Mouse (Mus musculus) liver, embryonic 15.5 days (tissue): ENCODE measurements around the gene Dnm1. TPM values are rescaled to one million over a fixed set of nuclear protein-coding genes. Genes with fewer than 3 reads are reported as not detected.
"Not testable (repeated sequence)": the region's sequence is repeated elsewhere in the genome, so short reads cannot be mapped to it uniquely, and the experiment has no call there.

Source experiments
- ATAC-seq: fragments of 200-750 bp; cut with Nextera tagmentation; 2 replicates; pipeline ENCODE4 v1.8.0; 2017; ENCODE audit warnings: moderate number of reproducible peaks, mild to moderate bottlenecking, moderate library complexity; ENCODE audit not compliant: insufficient read depth
- H3K27ac ChIP-seq: fragments of 300-500 bp; sonication (generic); replicated peaks from 2 replicates; pipeline ENCODE4 v1.5.1; 2015; ENCODE audit warnings: mild to moderate bottlenecking, inconsistent platforms
- H3K27me3 ChIP-seq: fragments of 300-500 bp; sonication (generic); 2 replicates; pipeline ENCODE4 v1.6.1; 2015; ENCODE audit warnings: mild to moderate bottlenecking, inconsistent platforms
- H3K36me3 ChIP-seq: fragments of 300-500 bp; sonication (generic); replicated peaks from 2 replicates; pipeline ENCODE4 v1.6.1; 2015; ENCODE audit warnings: moderate library complexity, mild to moderate bottlenecking, inconsistent platforms
- H3K4me1 ChIP-seq: fragments of 300-500 bp; sonication (generic); replicated peaks from 2 replicates; pipeline ENCODE4 v1.6.1; 2015; ENCODE audit warnings: inconsistent platforms
- H3K4me2 ChIP-seq: fragments of 300-500 bp; sonication (generic); 2 replicates; pipeline ENCODE4 v1.6.1; 2015; ENCODE audit warnings: moderate library complexity, mild to moderate bottlenecking, inconsistent platforms
- H3K4me3 ChIP-seq: fragments of 300-500 bp; sonication (generic); replicated peaks from 2 replicates; pipeline ENCODE4 v1.5.1; 2015; ENCODE audit warnings: mild to moderate bottlenecking, inconsistent platforms
- H3K9ac ChIP-seq: fragments of 300-500 bp; sonication (generic); 2 replicates; pipeline ENCODE4 v1.6.1; 2015; ENCODE audit warnings: moderate library complexity, mild to moderate bottlenecking, inconsistent platforms
- H3K9me3 ChIP-seq: fragments of 300-500 bp; sonication (generic); replicated peaks from 2 replicates; pipeline ENCODE4 v1.6.1; 2016; ENCODE audit warnings: inconsistent platforms
- WGBS: fragments of 180-500 bp; shearing (Covaris S2); methylation state at CpG from one replicate; pipeline ENCODE4 v1.1.7; 2015; ENCODE audit warnings: mixed read lengths; ENCODE audit not compliant: insufficient replicate concordance; 5-methylcytosine and 5-hydroxymethylcytosine counted together
- polyA plus RNA-seq: library from polyadenylated mRNA; unstranded; fragments of >200 nt; fragmentation: Nextera tagmentation; extraction: Ambion mirVana; gene quantifications from 2 replicates; pipeline ENCODE4 v1.2.1, GENCODE M21; 2015

Gene Dnm1
- polyA plus RNA-seq, 1 experiment from 2014 or later, result 0.50 TPM

DNA sequence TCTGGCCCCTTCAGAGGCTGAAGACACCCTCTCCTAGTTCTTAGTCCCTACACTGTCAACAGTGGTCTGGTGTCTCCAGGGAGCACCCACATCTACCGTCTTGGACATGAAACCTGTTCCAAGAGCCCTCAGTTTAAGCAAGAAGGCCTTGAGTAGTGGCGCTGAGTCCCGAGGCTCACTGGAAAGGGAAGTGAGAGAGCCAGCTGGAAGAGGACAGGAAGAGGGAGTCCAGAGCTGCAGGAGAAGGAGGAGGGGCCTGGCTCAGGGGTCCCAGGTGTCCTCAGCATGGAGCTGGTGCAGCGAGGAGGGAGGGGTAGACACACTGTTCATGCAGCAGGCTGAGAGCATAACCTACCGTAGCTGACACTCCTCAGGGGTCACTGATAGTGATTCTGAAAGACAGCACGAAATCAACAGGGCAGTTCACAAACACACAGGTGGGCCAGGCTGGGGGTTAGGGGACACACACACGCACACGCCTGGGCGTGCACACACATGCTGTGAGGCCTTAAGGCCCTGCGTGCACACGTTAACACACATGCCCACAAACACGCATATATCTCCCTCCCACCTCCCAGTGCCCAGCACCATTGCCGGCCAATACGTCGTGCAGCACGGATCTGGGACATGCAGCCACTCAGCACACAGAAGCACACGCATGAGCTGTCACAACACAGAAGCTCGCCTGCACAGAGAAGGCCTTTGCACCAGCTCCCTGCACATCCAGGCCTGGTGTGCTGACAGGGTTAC lies 42.9 kb downstream of the Dnm1 start:
- Histone ChIP-seq H3K4me3 (no peak overlapping the region), H3K4me2 (no peak overlapping the region), H3K27me3 (peaks cover 47% of the 10 kb centered on the region), H3K4me1 (peaks cover 16% of the 10 kb centered on the region), H3K36me3 (peaks cover 25% of the 10 kb centered on the region), H3K9ac (no peak overlapping the region), H3K27ac (no peak overlapping the region), H3K9me3 (no peaks in the 10 kb centered on the region)
- no peak for ATAC-seq
- 75% methylated on average over 18 of the region's 18 CpGs for WGBS

DNA sequence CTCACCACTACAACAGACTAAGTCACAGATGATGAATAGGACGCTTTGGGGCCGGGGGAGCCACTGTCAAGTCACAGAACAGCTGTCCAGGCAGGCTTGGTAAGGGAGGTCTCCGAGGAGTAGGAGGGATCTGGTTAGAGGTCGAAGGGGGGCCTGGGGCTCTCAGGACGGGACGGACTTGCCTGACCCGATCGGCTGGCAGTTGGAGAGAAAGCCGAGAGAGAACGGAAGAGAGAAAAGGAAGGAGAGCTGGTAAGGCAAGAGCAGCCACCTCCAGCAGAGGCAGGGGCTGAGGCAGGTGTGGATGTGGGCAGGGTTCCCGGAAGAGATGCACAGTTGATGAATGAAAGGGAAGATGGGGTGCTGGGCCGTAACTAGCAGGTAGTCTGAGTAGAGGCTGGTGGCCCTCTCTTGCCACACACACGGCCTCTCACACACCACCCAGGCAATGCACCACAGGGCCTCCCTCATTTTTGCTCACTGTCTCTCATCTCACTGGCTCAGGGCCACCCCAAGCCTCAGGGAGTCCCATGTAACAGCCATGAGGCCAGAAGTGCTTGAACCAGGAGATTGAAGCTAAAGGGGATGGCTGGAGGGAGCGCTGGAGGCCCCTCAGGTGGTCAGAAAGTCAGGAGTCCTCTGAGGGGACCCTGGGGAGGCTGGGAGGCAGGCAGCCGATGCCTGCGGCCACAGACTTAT lies 44.1 kb downstream of the Dnm1 start:
- no peak overlapping the region for H3K27ac ChIP-seq
- H3K4me2 ChIP-seq, result no peak overlapping the region
- no peak overlapping the region for H3K9ac ChIP-seq
- 76% methylated on average over 16 of the region's 16 CpGs for WGBS
- no peak overlapping the region for H3K4me3 ChIP-seq
- H3K36me3 ChIP-seq, result peaks cover 37% of the 10 kb centered on the region
- peaks cover 40% of the 10 kb centered on the region for H3K27me3 ChIP-seq
- ATAC-seq, result no peak
- H3K4me1 ChIP-seq, result peaks cover 16% of the 10 kb centered on the region
- no peaks in the 10 kb centered on the region for H3K9me3 ChIP-seq

DNA sequence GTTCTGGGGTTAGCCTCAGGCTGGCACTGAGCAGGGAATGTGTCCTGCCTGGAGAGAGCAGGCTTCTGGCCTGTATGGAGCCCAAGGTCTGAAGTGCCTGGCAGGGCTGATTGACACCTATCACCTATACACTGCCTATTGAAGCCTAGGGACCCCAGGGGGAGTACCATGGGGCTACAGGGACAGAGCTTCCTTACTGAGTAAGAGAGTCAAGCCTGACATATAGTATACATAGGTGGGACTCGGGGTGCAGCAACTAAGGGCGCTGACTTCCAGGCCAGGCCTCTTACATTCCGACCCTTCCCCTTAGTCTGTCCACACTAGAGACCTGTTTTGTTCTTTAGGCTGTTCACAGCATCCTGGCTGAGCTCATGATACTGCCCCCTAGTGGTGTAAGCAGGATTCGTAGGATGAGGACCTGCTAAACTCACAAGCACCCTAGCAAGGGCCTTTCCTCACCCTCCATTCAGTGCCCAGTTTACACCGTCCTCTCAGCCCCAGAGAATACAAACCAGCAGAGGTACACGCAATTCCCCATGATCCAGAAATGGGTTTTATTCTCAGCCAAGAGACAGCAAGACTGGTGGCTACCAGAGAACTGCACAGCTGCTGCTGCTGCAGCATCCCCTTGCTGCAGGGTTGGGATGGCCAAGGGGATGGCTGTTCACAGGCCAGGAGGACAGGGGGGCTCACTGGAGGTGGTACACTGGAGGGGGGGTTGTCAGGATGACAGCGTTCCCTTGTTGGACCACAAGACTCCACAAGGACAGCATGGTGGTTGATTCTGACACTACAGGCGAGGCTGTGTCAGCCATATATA lies 45.0 kb downstream of the Dnm1 start:
- peaks cover 32% of the 10 kb centered on the region for H3K27me3 ChIP-seq
- 38% methylated on average over 8 of the region's 8 CpGs for WGBS
- ATAC-seq, result no peak
- H3K27ac ChIP-seq, result no peak overlapping the region
- H3K9ac ChIP-seq, result no peak overlapping the region
- no peak overlapping the region for H3K4me3 ChIP-seq
- H3K9me3 ChIP-seq, result no peaks in the 10 kb centered on the region
- peaks cover 16% of the 10 kb centered on the region for H3K4me1 ChIP-seq
- peaks cover 46% of the 10 kb centered on the region for H3K36me3 ChIP-seq
- H3K4me2 ChIP-seq, result no peak overlapping the region

DNA sequence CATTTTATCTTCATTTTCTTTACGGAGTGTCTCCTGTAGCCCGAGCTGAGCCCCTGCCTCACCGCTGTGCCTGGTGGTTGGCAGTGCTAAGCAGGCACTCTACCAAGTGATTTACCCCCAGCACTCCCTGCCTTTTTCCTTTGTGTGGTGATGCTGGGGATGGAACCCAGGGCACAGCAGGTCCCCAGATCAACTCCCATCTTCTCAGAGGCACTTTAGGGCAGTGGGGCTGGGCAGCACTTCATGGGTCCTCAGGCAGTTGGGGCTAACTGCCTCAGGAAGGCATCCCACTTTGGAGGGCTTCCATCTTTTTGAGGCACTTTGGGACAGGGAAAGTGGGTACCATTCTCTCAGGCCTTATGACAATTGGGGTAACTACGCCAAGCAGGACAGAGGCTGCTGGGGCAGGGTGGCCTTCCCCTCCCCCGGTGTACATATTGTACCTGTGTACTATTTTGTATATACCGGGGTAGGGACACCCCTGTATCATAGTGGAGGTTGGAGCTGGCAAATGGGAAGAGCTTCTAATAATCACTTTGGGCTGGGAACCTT lies 45.8 kb downstream of the Dnm1 start:
- Histone ChIP-seq H3K4me3 (no peak overlapping the region), H3K9me3 (no peaks in the 10 kb centered on the region), H3K4me1 (peaks cover 11% of the 10 kb centered on the region), H3K27ac (no peak overlapping the region), H3K36me3 (peaks cover 54% of the 10 kb centered on the region), H3K4me2 (no peak overlapping the region), H3K27me3 (peaks cover 24% of the 10 kb centered on the region), H3K9ac (no peak overlapping the region)
- WGBS, result 78% methylated on average over 6 of the region's 6 CpGs
- no peak for ATAC-seq

DNA sequence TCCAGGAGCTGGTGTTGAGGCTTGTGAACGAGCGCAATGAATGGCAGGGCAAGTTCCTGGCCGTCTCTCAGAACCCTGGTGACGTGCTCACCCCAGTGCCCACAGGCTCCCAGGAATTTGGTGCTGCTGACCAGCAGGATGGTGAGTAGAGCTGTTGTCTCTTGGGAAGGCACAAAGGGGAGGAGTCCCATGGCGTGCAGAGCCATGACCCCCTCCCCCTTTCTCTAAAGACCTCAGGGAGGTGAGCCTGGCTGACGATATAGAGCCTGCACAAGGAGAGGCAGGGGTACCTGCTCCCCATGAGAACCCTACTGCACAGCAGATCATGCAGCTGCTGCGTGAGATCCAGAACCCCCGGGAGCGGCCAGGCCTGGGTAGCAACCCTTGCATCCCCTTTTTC lies 47.0 kb downstream of the Dnm1 start:
- WGBS, result 84% methylated on average over 9 of the region's 9 CpGs
- H3K36me3 ChIP-seq, result peaks cover 66% of the 10 kb centered on the region
- H3K9ac ChIP-seq, result no peak overlapping the region
- H3K27ac ChIP-seq, result no peak overlapping the region
- H3K9me3 ChIP-seq, result no peaks in the 10 kb centered on the region
- H3K4me1 ChIP-seq, result no peaks in the 10 kb centered on the region
- ATAC-seq, result no peak
- H3K27me3 ChIP-seq, result peaks cover 12% of the 10 kb centered on the region
- no peak overlapping the region for H3K4me2 ChIP-seq
- H3K4me3 ChIP-seq, result no peak overlapping the region

DNA sequence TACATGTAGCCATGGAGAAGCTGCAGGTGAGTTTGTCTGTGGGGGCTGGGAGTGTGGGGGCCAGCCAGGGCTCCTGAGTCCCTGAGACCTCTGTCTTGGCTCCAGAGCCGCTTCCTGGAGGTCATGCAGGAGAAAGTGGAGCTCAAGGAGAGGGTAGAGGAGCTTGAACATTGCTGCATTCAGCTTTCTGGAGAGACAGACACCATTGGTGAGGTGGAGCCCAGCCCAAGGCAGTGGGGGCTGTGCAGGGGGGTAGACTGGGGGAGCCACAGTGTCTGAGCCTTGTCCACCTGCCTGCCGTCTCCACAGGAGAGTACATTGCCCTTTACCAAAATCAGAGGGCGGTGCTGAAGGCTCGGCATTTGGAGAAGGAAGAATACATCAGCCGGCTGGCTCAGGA lies 47.5 kb downstream of the Dnm1 start:
- no peak overlapping the region for H3K9ac ChIP-seq
- H3K27me3 ChIP-seq, result peaks cover 7% of the 10 kb centered on the region
- no peak overlapping the region for H3K27ac ChIP-seq
- H3K4me1 ChIP-seq, result no peaks in the 10 kb centered on the region
- peaks cover 71% of the 10 kb centered on the region for H3K36me3 ChIP-seq
- H3K9me3 ChIP-seq, result no peaks in the 10 kb centered on the region
- no peak overlapping the region for H3K4me2 ChIP-seq
- H3K4me3 ChIP-seq, result no peak overlapping the region
- WGBS, result 82% methylated on average over 5 of the region's 5 CpGs
- ATAC-seq, result no peak

DNA sequence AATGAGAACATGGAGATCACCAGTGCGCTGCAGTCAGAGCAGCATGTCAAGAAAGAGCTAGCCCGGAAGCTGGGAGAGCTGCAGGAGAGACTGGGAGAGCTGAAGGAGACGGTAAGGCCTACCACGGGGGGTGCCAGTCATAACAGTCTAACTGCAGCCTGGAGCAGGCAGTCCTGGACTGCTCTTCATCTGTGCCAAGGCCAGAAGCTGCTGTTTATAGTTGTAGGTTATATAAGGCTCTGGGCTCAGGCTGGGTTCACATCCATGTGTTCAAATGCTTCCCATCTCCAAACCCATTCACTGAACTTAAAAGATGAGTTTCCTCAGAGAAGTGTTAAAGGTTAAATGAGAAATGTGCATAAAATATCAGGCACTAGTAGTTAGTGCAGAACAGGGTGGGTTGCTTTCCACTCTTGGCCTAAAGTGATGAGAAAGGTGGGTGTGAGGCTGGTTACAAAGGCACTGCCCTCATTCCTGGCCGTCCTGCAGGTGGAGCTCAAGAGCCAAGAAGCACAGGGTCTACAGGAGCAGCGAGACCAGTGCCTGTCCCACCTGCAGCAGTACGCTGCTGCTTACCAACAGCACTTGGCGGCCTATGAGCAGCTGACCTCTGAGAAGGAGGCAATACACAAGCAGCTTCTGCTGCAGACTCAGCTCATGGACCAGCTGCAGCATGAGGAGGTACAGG lies 48.8 kb downstream of the Dnm1 start:
- no peak for ATAC-seq
- H3K4me1 ChIP-seq, result no peaks in the 10 kb centered on the region
- no peak overlapping the region for H3K27ac ChIP-seq
- WGBS, result 61% methylated on average over 8 of the region's 8 CpGs
- H3K4me3 ChIP-seq, result no peak overlapping the region
- no peaks in the 10 kb centered on the region for H3K27me3 ChIP-seq
- H3K36me3 ChIP-seq, result peaks cover 82% of the 10 kb centered on the region
- H3K9me3 ChIP-seq, result no peaks in the 10 kb centered on the region
- H3K9ac ChIP-seq, result no peak overlapping the region
- H3K4me2 ChIP-seq, result no peak overlapping the region

DNA sequence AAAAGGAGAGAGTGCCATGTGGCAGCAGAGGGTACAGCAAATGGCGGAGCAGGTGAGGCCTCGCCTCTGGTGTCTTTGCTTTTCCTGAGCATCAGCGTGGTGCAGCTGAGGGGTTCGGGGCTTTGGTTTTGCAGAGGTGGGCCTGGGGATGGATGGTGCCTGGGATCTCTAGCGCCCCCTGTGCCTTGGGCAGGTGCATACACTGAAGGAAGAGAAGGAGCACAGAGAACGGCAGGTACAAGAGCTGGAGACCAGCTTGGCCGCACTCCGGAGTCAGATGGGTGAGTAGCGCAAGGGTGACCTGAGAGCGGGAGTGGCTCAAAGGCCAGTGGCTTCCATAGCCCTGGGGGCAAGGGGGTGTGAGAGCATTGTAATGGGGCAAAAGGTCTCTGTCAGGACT lies 50.2 kb downstream of the Dnm1 start:
- Histone ChIP-seq H3K4me1 (no peaks in the 10 kb centered on the region), H3K4me2 (no peak overlapping the region), H3K9ac (no peak overlapping the region), H3K27me3 (no peaks in the 10 kb centered on the region), H3K4me3 (no peak overlapping the region), H3K9me3 (no peaks in the 10 kb centered on the region), H3K27ac (no peak overlapping the region), H3K36me3 (peaks cover 95% of the 10 kb centered on the region)
- ATAC-seq, result no peak
- WGBS, result 83% methylated on average over 10 of the region's 10 CpGs

DNA sequence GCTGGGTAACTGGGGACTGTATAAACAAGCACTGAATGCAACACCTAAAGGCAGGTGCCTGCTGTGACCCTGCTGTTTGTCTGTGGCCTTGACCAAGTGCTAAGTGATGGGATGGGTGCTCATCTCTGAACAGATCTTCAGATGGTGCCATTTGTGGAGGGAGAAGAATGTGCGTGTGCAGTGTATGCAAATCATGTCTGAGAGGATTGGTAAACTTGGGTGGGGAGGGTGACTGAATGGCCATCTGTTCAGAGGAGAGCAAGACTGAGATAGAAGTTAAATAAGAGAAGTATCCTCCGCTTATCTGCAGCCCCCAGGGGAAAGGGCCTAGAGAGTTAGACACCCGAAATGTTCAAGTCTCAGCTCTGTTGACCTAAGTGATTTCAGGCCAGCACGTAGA lies 53.7 kb downstream of the Dnm1 start:
- no peaks in the 10 kb centered on the region for H3K9me3 ChIP-seq
- no peaks in the 10 kb centered on the region for H3K27me3 ChIP-seq
- no peak for ATAC-seq
- H3K27ac ChIP-seq, result no peak overlapping the region
- H3K9ac ChIP-seq, result no peak overlapping the region
- no peak overlapping the region for H3K4me3 ChIP-seq
- WGBS, result 78% methylated on average over 4 of the region's 4 CpGs
- H3K4me2 ChIP-seq, result no peak overlapping the region
- no peaks in the 10 kb centered on the region for H3K4me1 ChIP-seq
- H3K36me3 ChIP-seq, result peaks cover 83% of the 10 kb centered on the region

DNA sequence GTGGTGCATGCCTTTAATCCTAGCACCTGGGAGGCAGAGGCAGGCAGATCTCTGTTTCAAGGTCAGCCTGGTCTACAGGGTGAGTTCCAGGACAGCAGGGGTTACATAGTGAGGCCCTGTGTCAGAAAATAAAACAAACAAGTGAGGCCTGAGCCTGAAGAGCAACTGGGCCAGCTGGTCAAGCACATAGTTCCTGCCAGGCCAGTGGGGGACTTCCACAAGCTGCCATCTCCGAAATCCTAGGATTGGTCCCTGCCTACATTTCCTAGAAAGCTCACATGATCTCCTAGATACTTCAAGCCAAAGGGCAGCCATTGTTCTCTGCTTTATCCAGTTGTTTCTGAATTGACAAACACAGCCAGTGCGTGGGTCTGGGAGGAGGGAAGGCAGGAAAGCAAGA lies 57.3 kb downstream of the Dnm1 start:
- H3K27me3 ChIP-seq, H3K4me3 ChIP-seq, H3K9ac ChIP-seq, ATAC-seq, H3K4me2 ChIP-seq, H3K27ac ChIP-seq, H3K4me1 ChIP-seq, H3K9me3 ChIP-seq: not testable (repeated sequence)
- WGBS, result 76% methylated on average over 2 of the region's 2 CpGs
- peaks cover 55% of the 10 kb centered on the region for H3K36me3 ChIP-seq
